Mouse (Mus musculus): ENCODE measurements at regions not wholly inside any gene's neighbourhood (a gene's known extent, or its start where the extent isn't known, plus 50 kb on each side); places are given as distances from the start of the nearest gene placed in this dataset.

DNA sequence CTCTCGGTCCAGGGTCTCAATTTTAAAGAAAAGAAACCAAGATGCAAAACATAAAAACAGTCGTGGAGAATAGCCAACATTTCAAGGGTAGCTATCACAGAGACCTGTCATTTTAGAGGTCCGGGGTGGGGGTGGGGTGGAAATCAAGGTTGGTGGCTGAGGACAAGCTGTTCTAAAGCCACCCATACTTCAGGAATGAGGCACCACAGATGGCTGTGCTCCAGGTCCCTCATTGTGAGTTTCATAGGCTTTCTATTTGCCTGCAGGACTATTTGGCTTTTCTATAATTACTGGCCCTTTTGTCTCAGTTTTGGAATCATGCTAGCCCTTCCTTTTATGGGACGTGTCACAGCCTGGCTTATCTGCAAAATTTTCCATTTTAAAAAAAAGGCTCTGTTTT lies 55.4 kb upstream of the L3mbtl4 start:
- no peak for DNase-seq (ENCODE audit: extremely low spot score)

- DNase-seq (ENCODE audit: extremely low spot score): no peak
These were observed 50.4 kb upstream of the L3mbtl4 start for GRCm38 (mm10) chr17:68223170-68223569.

Measured in embryo, embryonic 9.5 days (tissue).